Mouse (Mus musculus) testis, postnatal 14 days (tissue): ENCODE data around the gene Gm42957.
"Not testable (repeated sequence)": the region's sequence is repeated elsewhere in the genome, so short reads cannot be mapped to it uniquely, and the experiment has no call there.

Experiments
- DNase-seq: peaks from one replicate; pipeline ENCODE4 v3.0.0; 2021; ENCODE audit warnings: low spot score

Gene Gm42957

GRCm38 (mm10) chr3:96623201-96623600 is 12.1 kb upstream of the Gm42957 start:
- no peak for DNase-seq

GRCm38 (mm10) chr3:96629729-96630600 is 5.3 kb upstream of the Gm42957 start, which contains the start of gene Rbm8a:
Gene Rbm8a, plus strand, starts transcription at chr3:96629933.
- peak; percentile 97 for DNase-seq

GRCm38 (mm10) chr3:96632058-96632457 is 3.2 kb upstream of the Gm42957 start:
- no peak for DNase-seq

- no peak for DNase-seq
Observed at GRCm38 (mm10) chr3:96634015-96634414, 1.3 kb upstream of the Gm42957 start.

- no peak for DNase-seq
Observed at GRCm38 (mm10) chr3:96635906-96636305, 632 bp downstream of the Gm42957 start.

- no peak for DNase-seq
Observed at GRCm38 (mm10) chr3:96636448-96636847, 1.2 kb downstream of the Gm42957 start.

GRCm38 (mm10) chr3:96639219-96639618 is 3.9 kb downstream of the Gm42957 start:
- DNase-seq: no peak

GRCm38 (mm10) chr3:96645018-96645649 is 9.9 kb downstream of the Gm42957 start, which contains the start of gene Itga10:
Gene Itga10, plus strand, starts transcription at chr3:96645584.
- no peak for DNase-seq

GRCm38 (mm10) chr3:96647365-96647764 is 12.1 kb downstream of the Gm42957 start:
- DNase-seq: no peak

GRCm38 (mm10) chr3:96660901-96661300 is 25.6 kb downstream of the Gm42957 start:
- DNase-seq: no peak

- DNase-seq: no peak
Observed at GRCm38 (mm10) chr3:96662731-96663316, 27.6 kb downstream of the Gm42957 start.

GRCm38 (mm10) chr3:96663432-96664239 is 28.4 kb downstream of the Gm42957 start:
- DNase-seq: peak; percentile 61

- not testable (repeated sequence) for DNase-seq
Observed at GRCm38 (mm10) chr3:96665732-96666363, 30.6 kb downstream of the Gm42957 start.

- no peak for DNase-seq
Observed at GRCm38 (mm10) chr3:96666916-96667315, 31.6 kb downstream of the Gm42957 start.

- DNase-seq: no peak
Observed at GRCm38 (mm10) chr3:96667316-96667715, 32.0 kb downstream of the Gm42957 start.

GRCm38 (mm10) chr3:96668424-96669067 is 33.3 kb downstream of the Gm42957 start:
- no peak for DNase-seq

GRCm38 (mm10) chr3:96669727-96670468 is 34.6 kb downstream of the Gm42957 start, which contains the start of gene Ankrd35:
Gene Ankrd35, plus strand, starts transcription at chr3:96670131.
- DNase-seq: peak; percentile 70

GRCm38 (mm10) chr3:96671519-96671918 is 36.2 kb downstream of the Gm42957 start:
- DNase-seq: no peak

- no peak for DNase-seq
Observed at GRCm38 (mm10) chr3:96673514-96673913, 38.2 kb downstream of the Gm42957 start.

- no peak for DNase-seq
Observed at GRCm38 (mm10) chr3:96674442-96674841, 39.2 kb downstream of the Gm42957 start.
